Mouse (Mus musculus) limb, embryonic 14.5 days (tissue): ENCODE data around the gene Trmt6. TPM values are rescaled to one million over a fixed set of nuclear protein-coding genes. Genes with fewer than 3 reads are reported as not detected.

ENCODE experiments used
- ATAC-seq: fragments of 200-750 bp; cut with Nextera tagmentation; 2 replicates; pipeline ENCODE4 v1.8.0; 2017; ENCODE audit warnings: low read depth, moderate number of reproducible peaks, moderate TSS enrichment; ENCODE audit not compliant: low FRiP score
- DNase-seq: peaks from one replicate; pipeline ENCODE4 v3.0.0-alpha.2; 2015; ENCODE audit warnings: low spot score
- H3K27ac ChIP-seq: fragments of 300-500 bp; sonication (generic); replicated peaks from 2 replicates; pipeline ENCODE4 v1.5.1; 2014; ENCODE audit warnings: low read depth, mild to moderate bottlenecking, low read length, moderate library complexity, mixed read lengths
- H3K27me3 ChIP-seq: fragments of 300-500 bp; sonication (generic); 2 replicates; pipeline ENCODE4 v1.6.1; 2014; ENCODE audit warnings: low read length, mixed read lengths; ENCODE audit not compliant: control insufficient read depth, insufficient read depth
- H3K36me3 ChIP-seq: fragments of 300-500 bp; sonication (generic); 2 replicates; pipeline ENCODE4 v1.6.1; 2014; ENCODE audit warnings: mild to moderate bottlenecking, low read length, moderate library complexity, mixed read lengths; ENCODE audit not compliant: control insufficient read depth, insufficient read depth
- H3K4me1 ChIP-seq: fragments of 300-500 bp; sonication (generic); 2 replicates; pipeline ENCODE4 v1.6.1; 2014; ENCODE audit warnings: antibody characterized with exemption, low read length, mixed read lengths; ENCODE audit not compliant: control insufficient read depth, insufficient read depth
- H3K4me2 ChIP-seq: fragments of 300-500 bp; sonication (generic); replicated peaks from 2 replicates; pipeline ENCODE4 v1.6.1; 2014; ENCODE audit warnings: low read depth, mild to moderate bottlenecking, low read length, moderate library complexity; ENCODE audit not compliant: severe bottlenecking
- H3K4me3 ChIP-seq: fragments of 300-500 bp; sonication (generic); replicated peaks from 2 replicates; pipeline ENCODE4 v1.5.1; 2014; ENCODE audit warnings: low read length
- H3K9ac ChIP-seq: fragments of 300-500 bp; sonication (generic); 2 replicates; pipeline ENCODE4 v1.6.1; 2014; ENCODE audit warnings: mild to moderate bottlenecking, low read depth, low read length, moderate library complexity; ENCODE audit not compliant: severe bottlenecking
- H3K9me3 ChIP-seq: fragments of 300-500 bp; sonication (generic); 2 replicates; pipeline ENCODE4 v1.6.1; 2016; ENCODE audit warnings: low read length; ENCODE audit not compliant: control insufficient read depth
- POLR2A ChIP-seq: fragments of 200-500 bp; IDR thresholded peaks from 2 replicates; pipeline ENCODE4 v1.8.0; 2012; ENCODE audit warnings: inconsistent platforms, mild to moderate bottlenecking, moderate library complexity, borderline replicate concordance; ENCODE audit not compliant: insufficient read depth, insufficient read length; ENCODE audit errors: extremely low read depth
- WGBS: fragments of 180-500 bp; shearing (Covaris S2); extraction: QIAGEN DNeasy Blood & Tissue Kit; methylation state at CpG from one replicate; pipeline ENCODE4 v1.1.7; 2014; 5-methylcytosine and 5-hydroxymethylcytosine counted together
- polyA plus RNA-seq, 2 experiments: library from polyadenylated mRNA; depleted of rRNA in 1 of 2; stranded (reverse) in 1 of 2; unstranded in 1 of 2; fragments of >200 nt; fragmentation: Nextera tagmentation in 1 of 2; extraction: Ambion mirVana in 1 of 2; gene quantifications; 2 replicates each; pipeline versions ENCODE4 v1.2.1 to v1.2.3; 2012 to 2014

The Trmt6 gene
- polyA plus RNA-seq, 2 experiments, result 22.1 to 29.1 TPM

DNA sequence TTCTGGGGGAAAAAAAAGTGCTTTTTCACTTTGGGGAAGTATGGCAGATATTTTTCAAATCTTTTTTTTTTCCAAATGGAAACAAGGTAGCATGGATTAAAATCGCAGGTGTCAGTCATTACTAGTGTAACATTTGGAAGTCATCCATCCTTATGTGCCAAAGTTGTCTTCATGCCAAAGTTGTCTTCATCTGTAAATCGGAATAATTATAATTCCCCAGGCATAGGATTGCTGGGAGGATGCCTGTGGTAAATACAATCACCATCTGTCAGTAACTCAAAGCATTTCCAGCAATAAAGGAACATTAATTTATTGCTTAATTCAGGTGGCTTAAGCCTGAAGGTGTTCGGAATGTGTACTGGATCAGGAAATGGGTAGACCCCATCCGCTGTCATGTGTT lies 25.2 kb upstream of the Trmt6 start:
- ATAC-seq (no peak), DNase-seq (no peak)
- 89% methylated on average over 4 of the region's 4 CpGs for WGBS

DNA sequence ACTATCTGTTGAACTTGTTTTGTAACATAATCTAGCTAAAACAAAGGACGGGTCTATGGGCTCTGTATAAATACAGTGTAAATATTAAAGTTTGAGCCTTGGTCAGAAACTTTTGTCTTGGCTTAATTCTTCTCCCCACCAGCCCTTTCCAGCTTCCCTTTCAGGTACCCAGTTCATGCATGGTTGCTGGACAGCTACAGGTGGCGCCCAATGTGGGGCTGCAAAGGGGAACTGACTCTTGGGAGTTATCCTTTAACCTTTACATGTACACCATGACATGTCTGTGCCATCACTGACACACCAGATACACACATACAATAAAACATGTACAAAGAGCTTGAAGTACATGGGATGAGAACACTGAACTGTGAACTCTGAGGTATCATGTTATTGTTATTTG lies 12.9 kb downstream of the Trmt6 start:
- ATAC-seq (no peak), DNase-seq (no peak)
- 90% methylated on average over 2 of the region's 2 CpGs for WGBS
- Histone ChIP-seq H3K9ac (no peak overlapping the region), H3K4me2 (no peak overlapping the region), H3K4me3 (no peak overlapping the region), H3K36me3 (peaks cover 50% of the 10 kb centered on the region), H3K27ac (no peak overlapping the region), H3K9me3 (no peaks in the 10 kb centered on the region), H3K27me3 (no peaks in the 10 kb centered on the region), H3K4me1 (no peaks in the 10 kb centered on the region)
- TF ChIP-seq POLR2A, result no peak

More for the DNA sequence above, 25.2 kb upstream of the Trmt6 start:
- no peak for TF ChIP-seq POLR2A
- Histone ChIP-seq H3K9me3 (no peaks in the 10 kb centered on the region), H3K4me2 (no peak overlapping the region), H3K36me3 (peaks cover 13% of the 10 kb centered on the region), H3K4me3 (no peak overlapping the region), H3K27me3 (no peaks in the 10 kb centered on the region), H3K4me1 (no peaks in the 10 kb centered on the region), H3K9ac (no peak overlapping the region), H3K27ac (no peak overlapping the region)

DNA sequence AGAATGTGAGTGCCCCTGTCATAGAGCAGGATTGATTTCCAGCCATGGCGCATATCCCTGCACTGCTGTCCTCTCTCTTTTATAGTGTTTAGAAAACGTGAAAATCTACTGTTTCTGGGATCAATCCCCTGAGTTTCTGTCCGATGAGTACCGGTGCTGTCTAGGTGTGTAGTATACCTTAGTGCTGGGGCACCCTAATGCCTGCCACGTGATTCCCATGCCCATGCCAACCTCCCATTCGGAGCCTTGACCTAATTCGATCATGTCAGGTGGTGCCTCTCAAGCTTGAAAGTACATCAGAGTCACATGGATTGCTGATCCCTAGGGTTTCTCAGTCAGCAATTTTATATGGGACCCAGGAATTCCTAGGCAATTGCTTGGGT lies 21.7 kb downstream of the Trmt6 start:
- Histone ChIP-seq H3K4me2 (no peak overlapping the region), H3K9ac (no peak overlapping the region), H3K36me3 (no peaks in the 10 kb centered on the region), H3K27ac (no peak overlapping the region), H3K4me3 (no peak overlapping the region), H3K9me3 (no peaks in the 10 kb centered on the region), H3K27me3 (no peaks in the 10 kb centered on the region), H3K4me1 (no peaks in the 10 kb centered on the region)
- WGBS, result 85% methylated on average over 7 of the region's 7 CpGs
- TF ChIP-seq POLR2A, result no peak
- no peak for ATAC-seq
- no peak for DNase-seq

DNA sequence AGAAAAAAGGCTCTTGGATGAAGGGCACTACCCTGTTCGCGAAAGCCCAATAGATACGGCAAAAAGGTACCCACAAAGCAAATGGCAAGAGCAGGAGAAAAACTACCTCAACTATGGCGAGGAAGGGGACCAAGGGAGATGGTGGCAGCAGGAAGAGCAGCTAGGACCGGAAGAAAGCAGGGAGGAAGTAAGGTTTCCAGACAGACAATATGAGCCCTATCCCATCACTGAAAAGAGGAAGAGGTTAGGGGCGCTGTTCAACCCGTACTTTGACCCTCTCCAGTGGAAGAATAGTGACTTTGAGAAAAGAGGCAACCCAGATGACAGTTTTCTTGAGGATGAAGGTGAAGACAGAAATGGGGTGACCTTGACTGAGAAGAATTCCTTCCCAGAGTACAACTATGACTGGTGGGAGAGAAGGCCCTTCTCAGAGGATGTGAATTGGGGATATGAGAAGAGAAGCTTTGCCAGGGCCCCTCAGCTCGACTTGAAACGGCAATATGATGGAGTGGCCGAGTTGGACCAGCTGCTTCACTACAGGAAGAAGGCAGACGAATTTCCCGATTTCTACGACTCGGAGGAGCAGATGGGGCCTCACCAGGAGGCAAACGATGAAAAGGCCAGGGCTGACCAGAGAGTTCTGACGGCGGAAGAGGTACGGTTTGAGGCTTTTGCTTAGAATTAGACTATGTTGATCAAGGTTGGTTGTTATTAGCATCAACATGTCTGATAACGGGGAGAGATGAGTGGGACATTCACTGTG lies 22.2 kb downstream of the Trmt6 start:
- H3K4me1 ChIP-seq, result no peaks in the 10 kb centered on the region
- DNase-seq, result no peak
- no peak for TF ChIP-seq POLR2A
- H3K9ac ChIP-seq, result no peak overlapping the region
- no peak overlapping the region for H3K4me2 ChIP-seq
- no peak overlapping the region for H3K4me3 ChIP-seq
- no peak for ATAC-seq
- WGBS, result 86% methylated on average over 19 of the region's 19 CpGs
- H3K36me3 ChIP-seq, result no peaks in the 10 kb centered on the region
- no peak overlapping the region for H3K27ac ChIP-seq
- H3K27me3 ChIP-seq, result no peaks in the 10 kb centered on the region
- H3K9me3 ChIP-seq, result no peaks in the 10 kb centered on the region

DNA sequence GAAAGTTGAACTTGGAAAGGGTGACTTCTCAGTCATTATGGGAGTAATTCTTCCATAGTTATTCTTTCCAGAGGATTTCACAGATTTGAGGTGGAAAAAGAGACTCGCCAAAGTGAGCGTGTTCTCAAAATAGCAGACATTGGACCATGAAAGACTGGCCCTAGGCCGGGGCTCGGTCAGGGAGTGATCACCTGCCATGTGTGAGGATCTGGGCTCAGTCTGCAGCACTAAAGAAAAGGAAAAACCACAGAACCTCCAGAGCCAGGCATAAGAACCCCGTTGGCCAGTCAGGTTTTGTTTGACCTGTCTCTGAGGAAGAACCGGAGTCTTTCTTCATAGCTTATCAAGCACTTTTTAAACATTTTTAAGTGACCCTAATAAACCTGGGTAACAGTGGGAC lies 31.8 kb downstream of the Trmt6 start:
- ATAC-seq (no peak), DNase-seq (no peak)
- Histone ChIP-seq H3K27me3 (peaks cover 8% of the 10 kb centered on the region; the same call in 1 of the 2 replicates), H3K9ac (no peak overlapping the region), H3K4me2 (no peak overlapping the region), H3K27ac (no peak overlapping the region), H3K4me1 (0 out of 2 replicates have a peak, but pooled peaks cover 4% of the 10 kb centered on the region), H3K9me3 (no peaks in the 10 kb centered on the region), H3K4me3 (no peak overlapping the region), H3K36me3 (no peaks in the 10 kb centered on the region)
- no peak for TF ChIP-seq POLR2A
- WGBS, result 79% methylated on average over 6 of the region's 6 CpGs
